Mouse (Mus musculus) hindbrain, embryonic 16.5 days (tissue): Measurements from ENCODE around the gene Dcp1a. TPM values are rescaled to one million over a fixed set of nuclear protein-coding genes. Genes with fewer than 3 reads are reported as not detected.

ENCODE experiments used
- ATAC-seq: fragments of 200-750 bp; cut with Nextera tagmentation; 2 replicates; pipeline ENCODE4 v1.8.0; 2017; ENCODE audit warnings: moderate TSS enrichment, moderate library complexity
- H3K27ac ChIP-seq: fragments of 300-500 bp; sonication (generic); 2 replicates; pipeline ENCODE4 v1.5.1; 2014; ENCODE audit warnings: low read depth, mild to moderate bottlenecking, control low read depth, low read length, moderate library complexity
- H3K27me3 ChIP-seq: fragments of 300-500 bp; sonication (generic); replicated peaks from 2 replicates; pipeline ENCODE4 v1.6.1; 2014; ENCODE audit warnings: low read length; ENCODE audit not compliant: control insufficient read depth, insufficient read depth
- H3K36me3 ChIP-seq: fragments of 300-500 bp; sonication (generic); 2 replicates; pipeline ENCODE4 v1.6.1; 2014; ENCODE audit warnings: mild to moderate bottlenecking, low read length, moderate library complexity, mixed read lengths; ENCODE audit not compliant: control insufficient read depth, insufficient read depth
- H3K4me1 ChIP-seq: fragments of 300-500 bp; sonication (generic); 2 replicates; pipeline ENCODE4 v1.6.1; 2014; ENCODE audit warnings: low read depth, low read length; ENCODE audit not compliant: control insufficient read depth, insufficient read depth
- H3K4me2 ChIP-seq: fragments of 300-500 bp; sonication (generic); 2 replicates; pipeline ENCODE4 v1.6.1; 2014; ENCODE audit warnings: mild to moderate bottlenecking, low read length, control low read depth, moderate library complexity
- H3K4me3 ChIP-seq: fragments of 300-500 bp; sonication (generic); 2 replicates; pipeline ENCODE4 v1.5.1; 2014; ENCODE audit warnings: mild to moderate bottlenecking, low read length, control low read depth, moderate library complexity
- H3K9ac ChIP-seq: fragments of 300-500 bp; sonication (generic); 2 replicates; pipeline ENCODE4 v1.6.1; 2014; ENCODE audit warnings: low read depth, mild to moderate bottlenecking, control low read depth, low read length, moderate library complexity
- H3K9me3 ChIP-seq: fragments of 300-500 bp; sonication (generic); 2 replicates; pipeline ENCODE4 v1.6.1; 2014; ENCODE audit warnings: mild to moderate bottlenecking, low read length, moderate library complexity; ENCODE audit not compliant: control insufficient read depth
- WGBS: fragments of 180-500 bp; shearing (Covaris S2); extraction: QIAGEN DNeasy Blood & Tissue Kit; methylation state at CpG from one replicate; pipeline ENCODE4 v1.1.7; 2014; 5-methylcytosine and 5-hydroxymethylcytosine counted together
- polyA plus RNA-seq: library from polyadenylated mRNA; unstranded; fragments of >200 nt; fragmentation: Nextera tagmentation; extraction: Ambion mirVana; gene quantifications from 2 replicates; pipeline ENCODE4 v1.2.1, GENCODE M21; 2015

Gene Dcp1a
- polyA plus RNA-seq, 1 experiment from 2014 or later, result 14.2 TPM

DNA sequence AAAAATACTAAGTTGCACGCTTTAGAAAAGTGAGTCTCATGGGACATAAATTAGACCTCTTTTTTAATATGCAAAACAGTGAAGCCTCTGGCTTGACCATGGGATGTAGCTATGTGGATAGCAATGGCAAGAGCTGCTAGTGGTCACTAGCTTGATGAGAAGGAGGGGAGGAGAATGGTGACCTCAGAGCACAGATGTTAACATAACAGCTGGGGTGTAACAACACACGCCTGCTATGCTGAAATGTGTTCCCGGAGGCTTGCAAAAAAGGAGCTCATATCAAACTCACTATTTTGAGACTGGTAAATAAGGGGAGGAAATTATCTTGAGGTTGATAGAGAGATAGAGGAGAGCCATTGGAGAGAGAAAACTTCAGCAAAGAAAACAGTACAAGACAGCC is 20.5 kb upstream of the Dcp1a start:
- Histone ChIP-seq H3K4me3 (no peak overlapping the region), H3K27ac (no peak overlapping the region), H3K9ac (no peak overlapping the region), H3K36me3 (no peaks in the 10 kb centered on the region), H3K4me2 (no peak overlapping the region), H3K4me1 (peaks cover 7% of the 10 kb centered on the region), H3K27me3 (peaks cover 3% of the 10 kb centered on the region), H3K9me3 (no peaks in the 10 kb centered on the region)
- 85% methylated on average over 3 of the region's 3 CpGs for WGBS
- no peak for ATAC-seq

DNA sequence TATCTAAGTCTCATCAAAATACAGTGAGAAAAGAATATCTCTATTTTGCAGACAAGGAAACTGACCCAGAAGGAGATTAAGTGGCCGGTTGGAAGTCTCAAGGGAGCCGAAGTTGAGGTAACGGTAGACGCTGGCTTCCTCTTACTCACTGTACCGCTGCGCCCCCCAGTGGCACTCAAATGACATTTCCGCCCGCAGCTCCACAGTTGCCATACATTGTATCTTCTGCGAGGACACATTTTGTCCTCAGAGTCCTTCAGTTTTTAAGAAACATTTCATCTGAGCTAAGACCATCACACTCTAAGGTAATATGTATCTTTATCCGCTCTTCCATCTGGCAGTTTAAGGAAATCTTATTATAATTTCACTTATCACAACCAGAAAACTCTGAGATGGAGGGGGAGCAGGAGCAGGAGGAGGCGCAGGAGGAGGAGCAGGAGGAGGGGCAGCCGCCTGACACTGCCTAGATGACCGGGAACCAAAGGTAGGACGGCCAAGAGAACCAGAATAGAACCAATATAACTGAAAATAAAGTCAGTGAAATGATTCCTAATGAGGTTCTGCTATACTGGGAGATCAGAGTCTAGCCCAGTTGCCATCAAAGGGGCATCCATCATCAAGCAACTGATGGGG is 19.3 kb upstream of the Dcp1a start:
- H3K4me1 ChIP-seq, result peaks cover 7% of the 10 kb centered on the region
- peak overlapping the region; percentile 32 for H3K4me2 ChIP-seq
- H3K4me3 ChIP-seq, result no peak overlapping the region
- H3K27ac ChIP-seq, result no peak overlapping the region
- ATAC-seq, result peak; percentile 75
- H3K9me3 ChIP-seq, result no peaks in the 10 kb centered on the region
- H3K27me3 ChIP-seq, result peaks cover 3% of the 10 kb centered on the region
- H3K9ac ChIP-seq, result no peak overlapping the region
- no peaks in the 10 kb centered on the region for H3K36me3 ChIP-seq
- 4% methylated on average over 14 of the region's 14 CpGs for WGBS

DNA sequence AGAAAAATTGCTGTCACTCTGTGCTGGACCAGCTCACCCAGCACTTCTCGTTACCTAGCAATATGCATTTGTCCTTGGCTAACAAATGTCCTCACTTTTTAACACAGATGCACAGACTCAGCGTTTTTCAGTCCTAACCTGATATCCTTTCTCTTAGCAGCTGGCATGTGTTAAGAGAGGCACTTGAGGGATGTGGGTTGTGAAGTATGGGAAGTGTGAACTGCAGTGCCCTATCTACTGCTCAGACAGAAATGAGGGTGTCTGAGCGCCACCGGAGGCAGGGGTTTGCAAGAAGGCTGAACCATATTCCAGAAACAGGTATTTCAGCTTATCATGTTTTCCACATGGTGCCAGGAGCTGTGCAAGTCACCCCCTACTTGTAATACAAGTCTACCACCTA is 16.0 kb upstream of the Dcp1a start:
- H3K4me2 ChIP-seq, result no peak overlapping the region
- no peaks in the 10 kb centered on the region for H3K4me1 ChIP-seq
- WGBS, result 87% methylated on average over 4 of the region's 4 CpGs
- H3K27ac ChIP-seq, result no peak overlapping the region
- H3K36me3 ChIP-seq, result no peaks in the 10 kb centered on the region
- H3K9me3 ChIP-seq, result no peaks in the 10 kb centered on the region
- H3K9ac ChIP-seq, result no peak overlapping the region
- no peak for ATAC-seq
- no peak overlapping the region for H3K4me3 ChIP-seq
- H3K27me3 ChIP-seq, result peaks cover 3% of the 10 kb centered on the region

DNA sequence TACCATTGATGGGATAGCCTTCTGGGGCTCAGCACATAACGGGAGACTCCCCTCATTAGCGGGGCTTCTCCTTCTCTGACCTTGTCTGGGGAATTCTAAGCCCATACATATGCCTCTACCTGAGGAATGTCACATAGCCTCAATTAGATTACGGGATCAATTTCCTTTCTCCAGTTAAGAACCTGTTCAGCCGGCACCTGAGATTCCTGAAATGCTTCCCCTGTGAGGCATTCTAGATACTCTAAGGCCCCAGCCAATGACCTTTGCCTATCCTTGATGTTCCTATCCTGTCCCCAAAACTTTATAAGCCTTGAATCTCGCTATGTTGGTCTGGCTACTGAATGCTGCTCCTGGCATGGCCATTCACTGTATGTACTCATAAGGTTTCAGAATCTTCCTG is 5.7 kb upstream of the Dcp1a start:
- H3K27ac ChIP-seq, result no peak overlapping the region
- H3K4me2 ChIP-seq, result no peak overlapping the region
- no peak overlapping the region for H3K4me3 ChIP-seq
- H3K4me1 ChIP-seq, result no peaks in the 10 kb centered on the region
- no peaks in the 10 kb centered on the region for H3K36me3 ChIP-seq
- H3K9ac ChIP-seq, result no peak overlapping the region
- no peaks in the 10 kb centered on the region for H3K9me3 ChIP-seq
- no peaks in the 10 kb centered on the region for H3K27me3 ChIP-seq
- no peak for ATAC-seq
- WGBS, result 70% methylated on average over 5 of the region's 5 CpGs

DNA sequence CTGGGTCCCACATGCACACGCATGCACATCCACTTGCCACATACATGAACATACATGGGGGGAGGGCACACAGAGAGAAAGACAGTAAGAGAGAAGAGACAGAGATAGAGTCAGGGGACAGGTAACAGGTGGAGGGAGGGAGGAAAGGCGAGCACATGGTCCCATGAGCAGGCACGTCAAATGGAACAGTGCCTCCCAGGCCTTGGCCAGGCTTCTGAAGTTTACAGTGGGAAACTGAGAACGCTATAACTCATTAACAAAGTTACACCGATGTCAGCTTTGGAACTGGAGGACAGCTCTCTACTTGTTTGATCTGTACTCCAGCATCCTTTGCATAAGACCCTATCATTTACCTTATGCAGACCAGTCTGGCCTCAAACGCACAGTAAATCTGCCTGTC is 4.9 kb upstream of the Dcp1a start:
- Histone ChIP-seq H3K4me1 (no peaks in the 10 kb centered on the region), H3K36me3 (no peaks in the 10 kb centered on the region), H3K4me3 (no peak overlapping the region), H3K9me3 (no peaks in the 10 kb centered on the region), H3K27me3 (no peaks in the 10 kb centered on the region), H3K27ac (no peak overlapping the region), H3K4me2 (no peak overlapping the region), H3K9ac (no peak overlapping the region)
- ATAC-seq, result no peak
- WGBS, result 84% methylated on average over 6 of the region's 6 CpGs

DNA sequence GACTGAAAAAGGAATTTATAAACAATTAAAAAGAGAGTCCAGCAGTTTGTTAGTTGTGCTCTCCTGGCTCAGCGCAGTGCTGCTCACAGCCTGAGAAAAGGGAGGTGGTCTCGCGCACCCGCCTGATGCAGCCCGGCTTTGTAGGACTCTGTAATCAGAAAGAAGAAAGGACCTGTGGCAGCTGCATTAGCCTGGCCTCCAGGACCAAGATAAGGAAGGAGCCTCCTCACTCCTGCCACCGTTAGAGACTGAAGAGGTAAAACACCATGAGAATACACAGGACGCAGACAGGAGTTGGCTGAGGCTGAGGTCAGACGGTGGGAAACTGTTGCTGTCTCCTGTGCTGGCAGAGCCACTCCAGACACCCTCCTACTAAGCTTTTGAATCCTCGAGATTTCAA is 12.0 kb downstream of the Dcp1a start, which contains the start of gene Cacna1d:
Gene Cacna1d (minus strand): TSS at position 114 of the 400 bp plus-strand sequence.
- ATAC-seq, result no peak
- 91% methylated on average over 9 of the region's 9 CpGs for WGBS
- H3K27me3 ChIP-seq, result no peaks in the 10 kb centered on the region
- peaks cover 14% of the 10 kb centered on the region for H3K36me3 ChIP-seq
- H3K4me3 ChIP-seq, result no peak within 1 kb of the TSS
- no peak within 1 kb of the TSS for H3K27ac ChIP-seq
- H3K9ac ChIP-seq, result no peak within 1 kb of the TSS
- H3K9me3 ChIP-seq, result no peaks in the 10 kb centered on the region
- H3K4me1 ChIP-seq, result no peaks in the 10 kb centered on the region
- no peak within 1 kb of the TSS for H3K4me2 ChIP-seq

DNA sequence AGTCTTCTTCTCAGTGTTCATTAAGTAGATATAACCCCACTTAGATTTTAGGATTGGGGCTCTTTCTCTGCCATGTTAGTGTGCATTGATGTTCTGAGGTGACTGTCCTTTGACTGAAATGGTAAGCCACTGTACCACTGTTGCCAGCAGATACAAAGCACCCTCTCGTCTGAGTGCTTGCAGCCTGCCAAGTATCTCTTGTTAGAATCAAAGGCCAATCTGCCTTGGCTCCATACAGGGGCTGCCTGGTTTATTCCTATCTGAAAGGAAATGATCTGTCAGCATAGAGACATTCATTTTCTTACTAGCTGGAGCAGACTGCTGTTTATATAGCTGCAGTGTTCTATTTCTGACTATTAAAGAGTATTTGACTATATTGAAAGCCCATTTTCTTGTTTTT is 13.9 kb downstream of the Dcp1a start:
- no peaks in the 10 kb centered on the region for H3K9me3 ChIP-seq
- no peak overlapping the region for H3K4me2 ChIP-seq
- ATAC-seq, result no peak
- WGBS, result 50% methylated on average over 1 of the region's 1 CpGs
- H3K27me3 ChIP-seq, result no peaks in the 10 kb centered on the region
- H3K36me3 ChIP-seq, result peaks cover 3% of the 10 kb centered on the region
- no peaks in the 10 kb centered on the region for H3K4me1 ChIP-seq
- H3K9ac ChIP-seq, result no peak overlapping the region
- H3K4me3 ChIP-seq, result no peak overlapping the region
- H3K27ac ChIP-seq, result no peak overlapping the region

DNA sequence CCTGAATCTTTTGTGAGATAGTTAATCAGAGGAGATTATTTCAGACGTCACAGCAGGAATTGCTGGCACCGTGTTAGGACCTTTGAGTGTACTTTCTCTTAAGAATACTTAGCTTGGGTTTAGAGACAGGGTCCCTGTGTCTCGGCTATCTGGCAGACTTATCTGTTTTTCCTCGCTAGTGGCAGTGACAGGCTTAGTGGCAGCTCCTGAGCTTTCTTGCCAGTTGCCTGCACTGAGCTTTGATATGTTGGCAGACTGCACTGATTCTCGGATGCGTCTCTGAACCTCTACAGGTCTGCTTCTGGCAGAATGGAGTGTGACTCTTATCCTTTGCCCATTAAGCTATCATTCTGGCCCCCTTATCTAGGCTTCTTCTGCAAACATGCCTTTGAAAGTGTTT is 15.7 kb downstream of the Dcp1a start:
- Histone ChIP-seq H3K4me2 (no peak overlapping the region), H3K9me3 (no peaks in the 10 kb centered on the region), H3K4me3 (no peak overlapping the region), H3K36me3 (no peaks in the 10 kb centered on the region; the same call in 1 of the 2 replicates), H3K27ac (no peak overlapping the region), H3K4me1 (no peaks in the 10 kb centered on the region), H3K9ac (no peak overlapping the region), H3K27me3 (no peaks in the 10 kb centered on the region)
- no peak for ATAC-seq
- 77% methylated on average over 6 of the region's 6 CpGs for WGBS

DNA sequence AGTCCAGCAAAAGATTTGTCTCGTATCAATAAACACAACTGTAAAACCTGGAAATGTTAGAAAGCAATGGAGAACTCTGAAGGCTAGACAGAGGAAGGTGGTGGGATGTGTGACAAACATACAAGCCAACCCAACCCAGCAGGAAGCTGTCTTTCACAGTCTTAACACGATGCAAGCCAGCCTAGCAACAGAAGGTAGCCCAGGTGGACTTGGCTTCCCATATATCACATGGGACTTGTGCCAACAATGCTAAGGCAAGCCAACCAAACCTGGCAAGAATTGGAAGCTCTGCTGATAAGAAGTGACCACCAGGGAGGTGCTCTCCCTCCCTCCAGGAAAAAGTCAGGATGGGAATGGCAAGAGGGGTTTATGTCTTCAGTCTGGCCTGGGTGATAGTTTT is 18.9 kb downstream of the Dcp1a start:
- Histone ChIP-seq H3K27ac (no peak overlapping the region), H3K36me3 (no peaks in the 10 kb centered on the region; the same call in 1 of the 2 replicates), H3K27me3 (no peaks in the 10 kb centered on the region), H3K4me3 (no peak overlapping the region), H3K9me3 (no peaks in the 10 kb centered on the region), H3K9ac (no peak overlapping the region), H3K4me2 (no peak overlapping the region), H3K4me1 (no peaks in the 10 kb centered on the region)
- 79% methylated on average over 2 of the region's 2 CpGs for WGBS
- no peak for ATAC-seq

DNA sequence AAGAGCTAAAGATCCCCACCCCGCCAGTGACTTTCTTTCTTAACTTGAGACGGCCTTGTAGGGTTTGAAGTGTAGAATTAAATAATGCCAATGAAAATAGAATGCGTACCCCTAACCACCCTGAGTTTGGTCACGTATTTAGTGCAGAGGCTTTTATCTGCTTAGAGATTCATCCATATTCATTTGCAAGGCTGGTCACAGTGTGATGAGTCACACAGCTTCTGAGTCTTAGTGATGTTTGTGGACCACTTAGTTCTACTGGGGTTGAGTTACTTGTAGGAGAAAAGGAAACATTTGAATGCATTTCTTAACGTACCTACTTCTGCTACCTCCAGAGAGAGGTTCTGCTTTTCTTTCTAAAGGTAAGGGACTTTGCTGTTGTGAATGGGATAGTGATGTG is 25.7 kb downstream of the Dcp1a start:
- H3K9me3 ChIP-seq, result no peaks in the 10 kb centered on the region
- H3K4me1 ChIP-seq, result no peaks in the 10 kb centered on the region
- H3K27me3 ChIP-seq, result no peaks in the 10 kb centered on the region
- 89% methylated on average over 5 of the region's 5 CpGs for WGBS
- peaks cover 9% of the 10 kb centered on the region for H3K36me3 ChIP-seq
- H3K9ac ChIP-seq, result no peak overlapping the region
- no peak for ATAC-seq
- H3K4me3 ChIP-seq, result no peak overlapping the region
- H3K4me2 ChIP-seq, result no peak overlapping the region
- H3K27ac ChIP-seq, result no peak overlapping the region
